Mouse (Mus musculus): Measurements from ENCODE around the gene Capn7.

GRCm38 (mm10) chr14:31392300-31392699, 55.9 kb downstream of the Capn7 start:
- TF ChIP-seq CTCF (conservative IDR thresholded peaks at IDR 0.05; ENCODE audit: low read length) = no peak
- no peak for TF ChIP-seq NANOG (IDR thresholded peaks at IDR 0.05; ENCODE audit: borderline replicate concordance, low read length)
- TF ChIP-seq POU5F1 (IDR thresholded peaks at IDR 0.05; ENCODE audit: borderline replicate concordance, low read length) = no peak

Data from E14TG2a.4 (cell line).